Mouse (Mus musculus): ENCODE measurements around the gene Ccn1. TPM values are rescaled to one million over a fixed set of nuclear protein-coding genes. Genes with fewer than 3 reads are reported as not detected.

Gene Ccn1
- polyA plus RNA-seq, 1 experiment from 2014 or later: 27.2 TPM

DNA sequence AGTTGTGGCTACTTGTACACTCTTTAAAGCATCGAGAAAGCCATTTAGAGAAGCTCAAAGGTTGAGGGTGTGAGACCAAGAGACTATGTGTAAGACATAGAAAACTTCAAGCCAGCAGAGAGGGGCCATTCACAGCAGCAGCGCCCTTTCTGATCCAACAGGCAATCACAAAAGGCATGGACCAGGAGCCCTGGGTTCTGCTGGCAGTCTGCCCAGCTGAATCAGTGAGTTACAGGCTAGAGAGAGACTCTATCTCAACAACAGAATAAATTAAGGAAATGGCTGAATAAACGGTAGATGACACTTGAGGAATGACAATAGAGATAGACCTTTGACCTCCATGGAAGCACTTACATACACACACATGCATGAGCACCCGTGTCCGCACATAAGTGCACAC, 21.1 kb downstream of the Ccn1 start:
- no peak overlapping the region for H3K27ac ChIP-seq (replicated peaks)
- no peaks in the 10 kb centered on the region for H3K9me3 ChIP-seq
- no peak overlapping the region for H3K4me2 ChIP-seq (replicated peaks)
- WGBS: 40% methylated on average over 5 of the region's 5 CpGs
- no peaks in the 10 kb centered on the region for H3K4me1 ChIP-seq
- no peak overlapping the region for H3K9ac ChIP-seq (replicated peaks)
- no peaks in the 10 kb centered on the region for H3K27me3 ChIP-seq
- no peaks in the 10 kb centered on the region for H3K36me3 ChIP-seq
- no peak overlapping the region for H3K4me3 ChIP-seq
- no peak for ATAC-seq (replicated peaks)

DNA sequence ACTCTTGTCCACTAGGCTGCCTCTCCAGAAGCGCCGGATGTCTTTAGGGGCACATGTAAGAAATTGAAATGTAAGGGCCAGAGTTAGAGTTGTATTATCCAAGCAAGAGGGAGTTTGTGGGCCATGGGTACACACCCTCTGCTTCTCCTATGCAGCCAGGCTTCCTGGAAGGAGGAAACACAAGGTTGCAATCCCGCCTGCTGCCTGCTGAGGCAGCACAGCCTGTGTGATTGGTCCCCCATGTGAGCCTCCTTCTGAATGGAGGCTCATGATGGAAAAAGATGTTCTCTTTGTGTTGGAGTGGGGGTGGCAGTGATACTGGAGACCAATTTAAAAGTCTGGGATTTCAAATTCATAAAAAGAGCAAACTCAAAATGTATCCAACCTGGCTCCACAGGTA, 22.0 kb downstream of the Ccn1 start:
- no peaks in the 10 kb centered on the region for H3K4me1 ChIP-seq
- H3K4me2 ChIP-seq (replicated peaks): no peak overlapping the region
- no peaks in the 10 kb centered on the region for H3K9me3 ChIP-seq
- H3K4me3 ChIP-seq: no peak overlapping the region
- no peaks in the 10 kb centered on the region for H3K27me3 ChIP-seq
- H3K27ac ChIP-seq (replicated peaks): no peak overlapping the region
- WGBS: 82% methylated on average over 3 of the region's 3 CpGs
- no peak overlapping the region for H3K9ac ChIP-seq (replicated peaks)
- no peaks in the 10 kb centered on the region for H3K36me3 ChIP-seq
- 0 out of 2 replicates have a peak, but pooled peaks have one; percentile 20 for ATAC-seq (replicated peaks)

DNA sequence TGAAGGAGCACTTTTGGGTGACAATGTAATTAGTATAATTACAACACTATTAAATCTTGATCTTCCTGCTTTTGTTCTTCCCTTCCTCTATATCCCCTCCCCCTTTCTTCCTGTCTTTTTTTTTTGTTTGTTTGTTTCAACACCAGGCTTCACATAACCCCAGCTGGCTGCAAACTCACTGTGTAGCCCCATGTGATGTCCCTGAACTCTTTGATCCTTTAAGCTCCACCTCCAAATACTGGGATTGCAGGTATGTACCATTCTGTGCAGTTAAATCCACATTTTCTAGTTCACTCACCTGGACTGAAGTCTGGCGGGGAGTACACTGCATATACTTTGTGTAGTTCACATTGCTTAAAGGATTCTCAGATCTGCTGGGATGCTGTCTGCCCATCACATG, 23.7 kb downstream of the Ccn1 start:
- no peaks in the 10 kb centered on the region for H3K9me3 ChIP-seq
- H3K9ac ChIP-seq (replicated peaks): no peak overlapping the region
- WGBS: 97% methylated on average over 1 of the region's 1 CpGs
- ATAC-seq (replicated peaks): no peak
- no peaks in the 10 kb centered on the region for H3K27me3 ChIP-seq
- no peaks in the 10 kb centered on the region for H3K36me3 ChIP-seq
- H3K4me3 ChIP-seq: no peak overlapping the region
- no peak overlapping the region for H3K27ac ChIP-seq (replicated peaks)
- H3K4me1 ChIP-seq: no peaks in the 10 kb centered on the region
- H3K4me2 ChIP-seq (replicated peaks): no peak overlapping the region

DNA sequence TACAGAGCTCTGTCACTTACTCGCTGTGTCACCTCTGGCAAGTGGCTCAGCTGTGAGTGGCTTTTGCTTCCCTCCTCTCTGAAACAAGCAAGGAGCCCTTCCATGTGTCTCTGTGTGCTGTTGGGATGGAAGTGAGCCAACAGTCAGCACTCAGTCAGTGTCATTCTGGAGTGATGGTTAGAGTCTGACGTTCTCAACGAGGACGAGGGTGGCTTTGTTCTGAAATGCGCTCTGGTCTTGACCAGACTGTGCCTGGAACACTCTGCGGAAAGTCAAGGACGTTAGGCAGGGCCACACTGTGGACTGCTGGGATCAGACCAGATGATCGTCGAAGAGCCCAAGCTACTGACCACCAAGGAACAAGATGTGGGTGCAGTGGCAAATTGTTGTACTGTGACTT, 24.2 kb downstream of the Ccn1 start:
- Histone ChIP-seq H3K36me3 (no peaks in the 10 kb centered on the region), H3K27me3 (no peaks in the 10 kb centered on the region), H3K4me1 (no peaks in the 10 kb centered on the region), H3K9ac (replicated peaks) (no peak overlapping the region), H3K9me3 (no peaks in the 10 kb centered on the region), H3K4me2 (replicated peaks) (no peak overlapping the region), H3K27ac (replicated peaks) (no peak overlapping the region), H3K4me3 (no peak overlapping the region)
- no peak; the same call in 1 of the 2 replicates for ATAC-seq (replicated peaks)
- WGBS: 78% methylated on average over 9 of the region's 9 CpGs

DNA sequence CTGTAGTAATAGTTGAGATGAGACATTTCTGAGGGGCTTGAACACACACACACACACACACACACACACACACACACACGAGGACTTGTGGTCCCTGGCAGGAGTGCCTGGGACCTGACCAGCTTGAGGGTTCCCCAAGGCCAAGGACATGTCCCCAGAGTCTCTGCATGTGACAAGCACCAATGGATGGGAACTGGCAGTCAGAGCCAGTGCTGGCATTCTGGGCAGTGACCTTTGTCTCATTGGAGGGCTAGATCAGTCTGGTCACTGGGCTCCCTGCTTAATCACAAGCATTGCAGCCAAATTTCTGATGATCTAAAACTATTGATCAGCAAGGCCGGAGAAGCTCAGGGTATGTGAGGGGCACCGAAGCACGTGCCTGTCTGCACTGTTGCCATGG, 25.0 kb downstream of the Ccn1 start:
- no peaks in the 10 kb centered on the region for H3K4me1 ChIP-seq
- no peak for ATAC-seq (replicated peaks)

DNA sequence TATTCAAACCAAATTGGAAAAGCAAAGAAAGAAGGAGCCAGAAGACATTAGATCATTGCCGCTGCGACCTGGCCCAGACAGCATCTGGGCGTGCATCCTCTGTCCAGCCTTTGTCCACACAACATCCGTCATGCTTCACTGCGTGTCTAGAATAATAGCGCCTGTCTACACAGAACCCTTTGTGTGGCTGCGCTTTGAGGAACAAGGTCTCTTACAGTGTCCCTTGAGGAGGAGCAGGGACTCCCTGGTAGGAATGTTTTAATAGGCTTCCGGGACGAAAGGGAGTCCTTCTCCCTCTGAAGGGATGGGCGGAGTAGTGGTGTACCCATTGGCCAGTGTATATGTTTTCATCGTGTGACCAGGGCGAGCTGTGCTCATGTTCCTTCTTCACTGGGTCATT, 26.7 kb downstream of the Ccn1 start:
- H3K4me2 ChIP-seq (replicated peaks): no peak overlapping the region
- no peak overlapping the region for H3K27ac ChIP-seq (replicated peaks)
- no peaks in the 10 kb centered on the region for H3K27me3 ChIP-seq
- H3K4me3 ChIP-seq: no peak overlapping the region
- ATAC-seq (replicated peaks): no peak
- no peaks in the 10 kb centered on the region for H3K9me3 ChIP-seq
- H3K4me1 ChIP-seq: no peaks in the 10 kb centered on the region
- H3K9ac ChIP-seq (replicated peaks): no peak overlapping the region
- 77% methylated on average over 12 of the region's 12 CpGs for WGBS
- no peaks in the 10 kb centered on the region for H3K36me3 ChIP-seq

More for the DNA sequence above, 25.0 kb downstream of the Ccn1 start:
- Histone ChIP-seq H3K27me3 (no peaks in the 10 kb centered on the region), H3K4me3 (no peak overlapping the region), H3K9me3 (no peaks in the 10 kb centered on the region), H3K36me3 (no peaks in the 10 kb centered on the region), H3K9ac (replicated peaks) (no peak overlapping the region), H3K4me2 (replicated peaks) (no peak overlapping the region), H3K27ac (replicated peaks) (no peak overlapping the region)
- whole genome bisulfite sequencing: 92% methylated on average over 4 of the region's 4 CpGs

DNA sequence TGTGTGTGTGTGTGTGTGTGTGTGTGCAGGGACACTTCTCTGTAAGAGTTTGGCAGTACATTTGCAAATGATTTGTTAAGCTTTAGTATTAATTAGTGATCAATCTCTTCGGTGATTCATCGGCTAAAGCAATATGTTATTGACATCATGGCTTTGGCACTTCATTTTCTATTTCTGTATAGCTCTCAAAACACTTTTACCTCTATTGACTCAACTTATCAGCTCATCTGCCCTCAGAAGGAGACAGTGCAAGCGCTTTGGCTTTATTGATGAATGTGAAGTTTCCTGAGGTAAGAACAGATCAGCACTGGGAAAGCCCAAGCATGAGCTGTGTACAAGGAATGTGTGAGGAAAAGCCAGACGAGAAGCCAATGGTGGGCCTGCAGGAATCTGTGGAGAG, 28.6 kb downstream of the Ccn1 start:
- H3K9ac ChIP-seq (replicated peaks): no peak overlapping the region
- H3K27ac ChIP-seq (replicated peaks): no peak overlapping the region
- H3K4me2 ChIP-seq (replicated peaks): no peak overlapping the region
- no peaks in the 10 kb centered on the region for H3K4me1 ChIP-seq
- WGBS: 94% methylated on average over 4 of the region's 4 CpGs
- no peak overlapping the region for H3K4me3 ChIP-seq
- ATAC-seq (replicated peaks): no peak
- no peaks in the 10 kb centered on the region for H3K9me3 ChIP-seq
- no peaks in the 10 kb centered on the region for H3K27me3 ChIP-seq
- H3K36me3 ChIP-seq: no peaks in the 10 kb centered on the region

DNA sequence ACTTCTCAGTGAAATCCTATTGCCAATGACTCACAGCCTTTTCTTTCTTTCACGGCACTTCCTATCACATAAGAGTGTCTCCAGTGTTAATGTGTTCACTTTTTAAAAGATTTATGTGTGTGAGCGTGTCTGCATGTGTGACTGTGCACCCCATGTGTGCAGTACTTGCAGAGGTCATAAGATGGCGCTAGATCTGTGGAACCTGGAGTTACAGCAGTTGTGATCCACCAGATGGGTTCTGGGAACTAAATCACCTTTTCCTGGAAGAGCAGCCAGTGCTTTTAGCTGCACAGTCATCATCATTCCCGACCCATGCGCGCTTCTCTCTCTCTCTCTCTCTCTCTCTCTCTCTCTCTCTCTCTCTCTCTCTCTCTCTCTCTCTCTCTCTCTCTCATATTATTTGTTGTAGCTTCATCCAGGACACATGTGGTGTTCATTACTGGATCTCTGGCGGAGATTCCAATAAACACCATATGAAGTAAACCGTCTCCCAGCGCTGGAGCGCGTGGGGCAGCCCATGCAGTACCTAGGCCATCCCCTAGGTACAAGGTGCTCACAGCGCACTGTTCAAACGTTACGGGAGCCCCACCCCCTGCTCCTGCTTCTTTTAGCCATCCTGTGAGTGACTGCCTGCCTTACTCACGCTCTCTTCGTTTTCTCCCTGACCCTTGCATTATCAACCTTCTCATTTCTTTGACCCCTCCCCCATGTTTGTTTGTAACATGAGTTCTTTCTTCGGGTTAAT, 30.0 kb downstream of the Ccn1 start:
- no peak for ATAC-seq (replicated peaks)
- WGBS: 86% methylated on average over 17 of the region's 17 CpGs
- H3K9me3 ChIP-seq: no peaks in the 10 kb centered on the region

DNA sequence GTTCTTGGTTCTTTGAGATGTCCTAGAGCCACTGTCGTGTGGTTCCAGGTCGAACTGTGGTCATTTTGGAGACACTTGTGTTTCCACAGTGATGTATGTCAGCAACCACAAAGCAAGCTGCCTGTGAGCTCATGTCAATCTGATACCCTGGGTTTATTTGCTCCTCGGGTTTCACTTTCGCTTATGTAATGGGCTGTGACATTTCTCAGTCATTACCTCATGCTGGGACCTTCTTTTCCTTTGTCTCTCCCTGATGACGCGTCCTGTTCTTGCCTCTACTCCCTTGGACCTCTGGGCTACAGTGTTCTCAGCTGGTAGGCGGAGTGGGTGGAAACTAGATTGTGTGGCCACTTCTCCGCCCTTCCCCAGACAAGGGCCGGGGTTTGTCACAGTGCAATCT, 31.5 kb downstream of the Ccn1 start:
- no peaks in the 10 kb centered on the region for H3K27me3 ChIP-seq
- no peaks in the 10 kb centered on the region for H3K9me3 ChIP-seq
- ATAC-seq (replicated peaks): no peak
- no peak overlapping the region for H3K4me3 ChIP-seq
- H3K36me3 ChIP-seq: no peaks in the 10 kb centered on the region
- 80% methylated on average over 9 of the region's 9 CpGs for WGBS
- H3K27ac ChIP-seq (replicated peaks): no peak overlapping the region
- no peak overlapping the region for H3K4me2 ChIP-seq (replicated peaks)
- no peak overlapping the region for H3K9ac ChIP-seq (replicated peaks)
- peaks cover 13% of the 10 kb centered on the region for H3K4me1 ChIP-seq

More for the DNA sequence above, 30.0 kb downstream of the Ccn1 start:
- no peak overlapping the region for H3K4me2 ChIP-seq (replicated peaks)
- no peak overlapping the region for H3K4me3 ChIP-seq
- no peak overlapping the region for H3K9ac ChIP-seq (replicated peaks)
- H3K36me3 ChIP-seq: no peaks in the 10 kb centered on the region
- peaks cover 5% of the 10 kb centered on the region for H3K4me1 ChIP-seq
- no peak overlapping the region for H3K27ac ChIP-seq (replicated peaks)
- no peaks in the 10 kb centered on the region for H3K27me3 ChIP-seq

DNA sequence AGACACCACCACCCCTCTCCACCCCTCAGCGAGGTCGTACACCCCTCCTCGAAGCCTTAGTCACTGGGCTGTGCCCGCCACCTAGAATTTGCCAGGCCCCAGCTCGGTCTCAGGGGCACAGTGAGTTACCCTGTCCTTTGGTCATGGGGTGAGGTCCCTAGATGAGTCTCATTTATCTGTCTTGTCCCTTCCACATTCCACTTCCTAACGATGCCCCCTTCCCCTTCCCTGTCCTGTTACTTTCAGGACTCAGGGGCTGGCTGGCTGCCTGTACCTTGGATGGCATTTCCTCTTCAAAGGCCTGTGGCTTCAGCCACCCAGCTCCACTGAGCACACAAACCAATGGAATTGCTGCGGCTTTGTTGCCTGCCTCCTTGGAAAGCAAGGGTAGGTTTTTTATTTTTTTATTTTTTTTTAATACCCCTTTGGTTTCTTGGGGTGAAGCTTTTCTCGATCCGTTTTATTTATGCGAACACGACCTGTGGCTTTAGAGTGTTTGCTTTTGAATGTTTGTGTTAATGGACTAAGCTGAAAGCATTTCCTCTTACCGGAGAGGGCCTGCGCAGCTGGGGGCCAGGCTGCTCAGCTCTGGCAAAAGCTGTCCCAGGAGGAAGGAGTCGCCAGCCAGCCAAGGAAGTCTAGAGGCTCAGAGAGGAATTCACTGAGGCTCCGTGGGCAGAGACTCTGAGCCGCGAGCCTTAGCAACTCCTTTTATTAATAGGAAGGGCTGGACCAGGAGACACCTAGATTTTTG, 35.2 kb downstream of the Ccn1 start:
- Histone ChIP-seq H3K4me3 (no peak overlapping the region), H3K27ac (replicated peaks) (0 out of 2 replicates have a peak overlapping the region, but pooled peaks have one; percentile 34), H3K9ac (replicated peaks) (no peak overlapping the region), H3K4me1 (peaks cover 13% of the 10 kb centered on the region), H3K27me3 (no peaks in the 10 kb centered on the region), H3K9me3 (no peaks in the 10 kb centered on the region), H3K36me3 (no peaks in the 10 kb centered on the region), H3K4me2 (replicated peaks) (no peak overlapping the region)
- ATAC-seq (replicated peaks): 0 out of 2 replicates have a peak, but pooled peaks have one; percentile 20
- WGBS: 16% methylated on average over 17 of the region's 17 CpGs

DNA sequence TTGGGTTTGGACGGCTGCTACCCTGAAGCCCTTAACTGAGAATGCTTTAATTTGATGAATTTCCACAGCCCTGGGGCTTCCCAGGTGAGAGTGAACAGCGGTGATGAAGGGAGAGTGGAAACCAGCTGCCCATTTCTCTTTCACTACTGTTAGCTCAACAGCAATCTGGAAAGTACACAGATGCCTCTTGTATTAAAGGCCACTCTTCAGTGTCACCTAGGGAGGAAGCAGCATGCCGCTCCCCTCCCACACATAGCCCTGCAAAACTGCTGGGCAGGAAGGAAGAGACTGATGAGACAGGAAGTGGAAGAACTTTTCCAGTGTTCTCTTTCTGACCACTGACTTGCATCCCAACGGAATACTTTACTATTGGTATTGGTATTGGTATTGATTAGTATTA, 36.5 kb downstream of the Ccn1 start:
- Histone ChIP-seq H3K4me1 (peaks cover 13% of the 10 kb centered on the region), H3K4me2 (replicated peaks) (no peak overlapping the region), H3K27me3 (no peaks in the 10 kb centered on the region), H3K36me3 (no peaks in the 10 kb centered on the region), H3K27ac (replicated peaks) (no peak overlapping the region), H3K9me3 (no peaks in the 10 kb centered on the region), H3K4me3 (no peak overlapping the region), H3K9ac (replicated peaks) (no peak overlapping the region)
- 90% methylated on average over 4 of the region's 4 CpGs for WGBS
- no peak; the same call in 1 of the 2 replicates for ATAC-seq (replicated peaks)

DNA sequence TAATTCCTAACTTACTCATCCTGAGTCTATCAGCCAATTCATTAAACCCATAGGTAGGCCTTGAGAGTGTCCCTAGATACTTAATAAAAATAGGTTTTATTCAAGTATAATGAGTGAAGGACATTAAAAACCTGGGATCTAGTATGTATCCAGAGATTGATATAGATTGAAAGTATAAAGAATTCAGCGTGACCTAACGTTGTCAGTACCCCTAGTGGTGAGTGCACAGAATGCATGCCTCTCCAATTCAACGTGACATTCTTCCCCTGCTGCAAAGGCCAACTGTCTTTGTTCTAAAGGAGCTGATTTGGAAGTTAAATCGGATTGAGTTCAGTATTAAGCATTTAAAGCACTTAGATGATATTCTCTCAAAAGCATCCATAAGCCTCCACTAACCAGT, 37.1 kb downstream of the Ccn1 start:
- no peak overlapping the region for H3K27ac ChIP-seq (replicated peaks)
- H3K9ac ChIP-seq (replicated peaks): no peak overlapping the region
- H3K4me1 ChIP-seq: peaks cover 13% of the 10 kb centered on the region
- no peak for ATAC-seq (replicated peaks)
- 17% methylated on average over 4 of the region's 4 CpGs for WGBS
- H3K4me2 ChIP-seq (replicated peaks): no peak overlapping the region
- no peaks in the 10 kb centered on the region for H3K27me3 ChIP-seq
- no peak overlapping the region for H3K4me3 ChIP-seq
- no peaks in the 10 kb centered on the region for H3K9me3 ChIP-seq
- H3K36me3 ChIP-seq: no peaks in the 10 kb centered on the region
